Comparison of ENCODE assay signal across 19 mouse cellular contexts in genomic region chr17:78286021-78286420, GRCm38 (mm10).
A peak's percentile ranks its signal among the peaks of the same experiment; 100 is the strongest.
DNase-seq lines count a peak whose midpoint lies in the region; ATAC-seq and TF ChIP-seq lines count a peak whose summit lies in the region.
"Had no signal": no experiment of that assay in that cellular context is flagged by ENCODE, and none has a peak within 500 bp of the region (broad histone marks: within the 10 kb centered on the region; RNA-seq: fewer than 3 reads in every experiment).

No protein-coding gene starts in this region.

- H3K9me3 ChIP-seq in lung, embryonic 14.5 days (ENCODE audit: low read depth, low read length), result no peaks in the 10 kb centered on the region
- H3K9me3 ChIP-seq: G1E had no signal

- no peak overlapping the region for H3K4me2 ChIP-seq in lung, embryonic 14.5 days

- 88% methylated on average over 13 of the region's 13 CpGs for WGBS in heart, adult 2 months
- WGBS in lung, embryonic 14.5 days, result 68% methylated on average over 13 of the region's 13 CpGs
- WGBS in lung, adult 2 months, result 84% methylated on average over 13 of the region's 13 CpGs

- DNase-seq in heart, adult 11 months, result peak; percentile 77
- no peak for DNase-seq in heart, adult 2 months
- DNase-seq in lung, embryonic 14.5 days, result peak; percentile 58
- DNase-seq in lung, adult 2 months, result no peak
- DNase-seq: adrenal gland, adult 2 months; adrenal gland, adult 8-10 months; adrenal gland, postnatal 10 days; adrenal gland, postnatal 14 days; adrenal gland, postnatal 25 days; adrenal gland, postnatal 36 days; B cell, adult 2 months; cerebellum, adult 11 months; cerebellum, adult 11-12 months; cerebellum, adult 18-20 months had no signal

- ATAC-seq in lung, embryonic 14.5 days (ENCODE audit: insufficient read depth), result no peak
- ATAC-seq: activated CD4-positive, CD25-positive, alpha-beta regulatory T cell, adult 4 months; CD4-positive, CD25-positive, alpha-beta regulatory T cell, adult 4 months; Patski had no signal

- no peak for TF ChIP-seq EP300 in heart, adult 2 months (IDR thresholded peaks at IDR 0.05; ENCODE audit: insufficient read depth, low read depth, low read length)

- no peak for TF ChIP-seq CTCF in heart, adult 2 months (IDR thresholded peaks at IDR 0.05)
- TF ChIP-seq CTCF in lung, embryonic 14.5 days (IDR thresholded peaks at IDR 0.05; ENCODE audit: low read depth), result no peak
- no peak for TF ChIP-seq CTCF in lung, adult 2 months (IDR thresholded peaks at IDR 0.05; ENCODE audit: insufficient read depth, low read length)

- peaks cover 10% of the 10 kb centered on the region for H3K4me1 ChIP-seq in heart, adult 2 months (ENCODE audit: control insufficient read depth, insufficient read depth, low read length)
- H3K4me1 ChIP-seq in lung, embryonic 14.5 days (ENCODE audit: insufficient read depth), result peaks cover 4% of the 10 kb centered on the region; the same call in 1 of the 2 replicates
- H3K4me1 ChIP-seq in lung, adult 2 months (ENCODE audit: control insufficient read depth, insufficient read depth, low read length), result peaks cover 3% of the 10 kb centered on the region

- H3K36me3 ChIP-seq in heart, adult 2 months (ENCODE audit: control insufficient read depth, insufficient read depth, low read length), result peaks cover 4% of the 10 kb centered on the region
- H3K36me3 ChIP-seq in lung, embryonic 14.5 days (ENCODE audit: insufficient read depth), result no peaks in the 10 kb centered on the region

- intact Hi-C loops in heart, adult 2 months (cut with DNase I), result no loop called here

- H3K9ac ChIP-seq in heart, adult 2 months (ENCODE audit: low read depth, low read length), result no peak overlapping the region
- no peak overlapping the region for H3K9ac ChIP-seq in lung, embryonic 14.5 days

- no peaks in the 10 kb centered on the region for H3K79me2 ChIP-seq in heart, adult 2 months (replicated peaks; ENCODE audit: control insufficient read depth, insufficient read depth, low read length)

- no peak overlapping the region for H3K4me3 ChIP-seq in heart, adult 2 months
- no peak overlapping the region for H3K4me3 ChIP-seq in lung, embryonic 14.5 days (ENCODE audit: low read depth, low read length)
- H3K4me3 ChIP-seq in lung, adult 2 months (replicated peaks; ENCODE audit: extremely low read depth, low read depth, low read length), result no peak overlapping the region

- no peak for TF ChIP-seq POLR2A in heart, adult 2 months (IDR thresholded peaks at IDR 0.05; ENCODE audit: insufficient read depth, low read depth, low read length)
- TF ChIP-seq POLR2A in lung, adult 2 months (IDR thresholded peaks at IDR 0.05; ENCODE audit: borderline replicate concordance, extremely low read depth, low read depth, low read length), result no peak

- H3K27me3 ChIP-seq in heart, adult 2 months (ENCODE audit: control insufficient read depth, insufficient read depth, low read length), result no peaks in the 10 kb centered on the region
- H3K27me3 ChIP-seq in lung, embryonic 14.5 days (ENCODE audit: insufficient read depth, low read length), result no peaks in the 10 kb centered on the region
- H3K27me3 ChIP-seq: CH12.LX, Patski had no signal

- no peak overlapping the region for H3K27ac ChIP-seq in heart, adult 2 months
- H3K27ac ChIP-seq in lung, embryonic 14.5 days (ENCODE audit: low read depth), result no peak overlapping the region

Comparison
In these comparisons a context has a peak if more than half of its experiments do, and no peak if none do; other contexts are left out.
1. DNase-seq: peak in heart, adult 11 months (single experiment) and lung, embryonic 14.5 days (single experiment); none in heart, adult 2 months (0 of 2) and lung, adult 2 months (single experiment).